Mouse (Mus musculus) stomach, postnatal 0 days (tissue): ENCODE data around the gene Lpcat3.

Source experiments
- CTCF ChIP-seq: IDR thresholded peaks from 2 replicates; pipeline ENCODE4 v1.5.1; 2016; ENCODE audit warnings: antibody characterized with exemption, low read depth, mild to moderate bottlenecking, moderate library complexity
- EP300 ChIP-seq: optimal IDR thresholded peaks from 2 replicates; pipeline ENCODE3; 2016; ENCODE audit warnings: antibody characterized with exemption

DNA sequence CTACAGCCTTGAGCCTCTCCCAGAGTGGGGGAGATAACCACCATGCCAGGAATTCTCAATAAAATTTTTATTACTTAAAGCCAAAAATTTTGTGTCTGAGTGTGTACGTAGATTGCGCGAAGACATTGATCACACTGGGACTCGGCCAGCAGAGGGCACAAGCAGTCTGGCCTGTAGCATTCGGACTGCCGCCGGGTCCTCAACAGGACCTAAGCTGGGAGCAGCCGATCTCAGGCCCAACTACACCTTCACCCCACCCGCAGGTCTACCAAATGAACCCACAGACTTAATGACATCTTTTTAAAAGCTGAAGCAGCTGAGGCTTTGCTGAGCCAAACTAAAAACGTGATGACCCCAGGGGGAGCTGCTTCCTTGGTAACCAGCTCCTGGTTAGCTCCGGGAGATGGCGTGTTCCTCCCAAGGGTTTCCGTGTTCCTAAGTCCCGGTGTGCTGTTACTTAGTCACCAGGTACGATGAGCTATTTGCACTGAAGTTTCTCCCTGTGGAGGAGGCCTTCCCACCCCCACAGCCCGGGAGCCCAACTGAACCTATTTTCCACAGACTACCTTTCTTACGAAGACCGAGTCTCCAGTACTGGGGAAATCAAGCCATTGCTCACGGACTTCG lies 54.1 kb downstream of the Lpcat3 start:
- TF ChIP-seq EP300 (no peak), CTCF (peak; percentile 80)
